Mouse (Mus musculus): Measurements from ENCODE around the gene Chn1. TPM values are rescaled to one million over a fixed set of nuclear protein-coding genes. Genes with fewer than 3 reads are reported as not detected.

Chn1 gene
- polyA plus RNA-seq, 1 experiment, result 1.7 TPM

- Histone ChIP-seq H3K4me3 (ENCODE audit: low read depth, low read length) (no peak overlapping the region), H3K27ac (ENCODE audit: insufficient read depth, low read depth, low read length) (no peak overlapping the region), H3K27me3 (ENCODE audit: control insufficient read depth, insufficient read depth, low read length) (no peaks in the 10 kb centered on the region), H3K36me3 (ENCODE audit: control insufficient read depth, insufficient read depth, low read length) (no peaks in the 10 kb centered on the region), H3K4me1 (ENCODE audit: control insufficient read depth, insufficient read depth, insufficient read length, low read length) (no peaks in the 10 kb centered on the region)
- TF ChIP-seq CTCF (IDR thresholded peaks at IDR 0.05; ENCODE audit: extremely low read depth, insufficient read length, insufficient replicate concordance, low read depth, low read length) (no peak), POLR2A (IDR thresholded peaks at IDR 0.05; ENCODE audit: low read depth, low read length) (no peak)
- 83% methylated on average over 6 of the region's 6 CpGs for WGBS
Observed at GRCm38 (mm10) chr2:73637688-73638087, 137.5 kb downstream of the Chn1 start.

- no peaks in the 10 kb centered on the region for H3K27me3 ChIP-seq (ENCODE audit: control insufficient read depth, insufficient read depth, low read length)
- no peaks in the 10 kb centered on the region for H3K4me1 ChIP-seq (ENCODE audit: control insufficient read depth, insufficient read depth, insufficient read length, low read length)
- TF ChIP-seq CTCF (IDR thresholded peaks at IDR 0.05; ENCODE audit: extremely low read depth, insufficient read length, insufficient replicate concordance, low read depth, low read length) (no peak), POLR2A (IDR thresholded peaks at IDR 0.05; ENCODE audit: low read depth, low read length) (no peak)
- 63% methylated on average over 3 of the region's 3 CpGs for WGBS
- H3K27ac ChIP-seq (ENCODE audit: insufficient read depth, low read depth, low read length), result no peak overlapping the region
- no peak overlapping the region for H3K4me3 ChIP-seq (ENCODE audit: low read depth, low read length)
- H3K36me3 ChIP-seq (ENCODE audit: control insufficient read depth, insufficient read depth, low read length), result no peaks in the 10 kb centered on the region
Observed at GRCm38 (mm10) chr2:73636387-73636786, 138.8 kb downstream of the Chn1 start.

GRCm38 (mm10) chr2:73631816-73632215 is 143.3 kb downstream of the Chn1 start:
- no peaks in the 10 kb centered on the region for H3K27me3 ChIP-seq (ENCODE audit: control insufficient read depth, insufficient read depth, low read length)
- TF ChIP-seq CTCF (IDR thresholded peaks at IDR 0.05; ENCODE audit: extremely low read depth, insufficient read length, insufficient replicate concordance, low read depth, low read length), result no peak
- no peak for TF ChIP-seq POLR2A (IDR thresholded peaks at IDR 0.05; ENCODE audit: low read depth, low read length)
- H3K36me3 ChIP-seq (ENCODE audit: control insufficient read depth, insufficient read depth, low read length), result no peaks in the 10 kb centered on the region
- 90% methylated on average over 7 of the region's 7 CpGs for WGBS
- no peak overlapping the region for H3K4me3 ChIP-seq (ENCODE audit: low read depth, low read length)
- H3K4me1 ChIP-seq (ENCODE audit: control insufficient read depth, insufficient read depth, insufficient read length, low read length), result no peaks in the 10 kb centered on the region
- no peak overlapping the region for H3K27ac ChIP-seq (ENCODE audit: insufficient read depth, low read depth, low read length)

- 80% methylated on average over 4 of the region's 4 CpGs for WGBS
- no peak for TF ChIP-seq CTCF (IDR thresholded peaks at IDR 0.05; ENCODE audit: extremely low read depth, insufficient read length, insufficient replicate concordance, low read depth, low read length)
- no peak for TF ChIP-seq POLR2A (IDR thresholded peaks at IDR 0.05; ENCODE audit: low read depth, low read length)
- Histone ChIP-seq H3K27ac (ENCODE audit: insufficient read depth, low read depth, low read length) (no peak overlapping the region), H3K27me3 (ENCODE audit: control insufficient read depth, insufficient read depth, low read length) (no peaks in the 10 kb centered on the region), H3K36me3 (ENCODE audit: control insufficient read depth, insufficient read depth, low read length) (no peaks in the 10 kb centered on the region), H3K4me1 (ENCODE audit: control insufficient read depth, insufficient read depth, insufficient read length, low read length) (peaks cover 11% of the 10 kb centered on the region; the same call in 1 of the 2 replicates), H3K4me3 (ENCODE audit: low read depth, low read length) (no peak overlapping the region)
Observed at GRCm38 (mm10) chr2:73618486-73619052, 156.6 kb downstream of the Chn1 start.

- Histone ChIP-seq H3K36me3 (ENCODE audit: control insufficient read depth, insufficient read depth, low read length) (no peaks in the 10 kb centered on the region), H3K27ac (ENCODE audit: insufficient read depth, low read depth, low read length) (no peak overlapping the region), H3K4me3 (ENCODE audit: low read depth, low read length) (no peak overlapping the region), H3K4me1 (ENCODE audit: control insufficient read depth, insufficient read depth, insufficient read length, low read length) (peaks cover 11% of the 10 kb centered on the region; the same call in 1 of the 2 replicates), H3K27me3 (ENCODE audit: control insufficient read depth, insufficient read depth, low read length) (no peaks in the 10 kb centered on the region)
- no peak for TF ChIP-seq POLR2A (IDR thresholded peaks at IDR 0.05; ENCODE audit: low read depth, low read length)
- TF ChIP-seq CTCF (IDR thresholded peaks at IDR 0.05; ENCODE audit: extremely low read depth, insufficient read length, insufficient replicate concordance, low read depth, low read length), result no peak
- WGBS, result 59% methylated on average over 17 of the region's 17 CpGs
Observed at GRCm38 (mm10) chr2:73616434-73617057, 158.6 kb downstream of the Chn1 start.

GRCm38 (mm10) chr2:73615456-73615855 is 159.7 kb downstream of the Chn1 start:
- Histone ChIP-seq H3K36me3 (ENCODE audit: control insufficient read depth, insufficient read depth, low read length) (no peaks in the 10 kb centered on the region), H3K4me3 (ENCODE audit: low read depth, low read length) (no peak overlapping the region), H3K27me3 (ENCODE audit: control insufficient read depth, insufficient read depth, low read length) (no peaks in the 10 kb centered on the region), H3K4me1 (ENCODE audit: control insufficient read depth, insufficient read depth, insufficient read length, low read length) (peaks cover 11% of the 10 kb centered on the region; the same call in 1 of the 2 replicates), H3K27ac (ENCODE audit: insufficient read depth, low read depth, low read length) (no peak overlapping the region)
- no peak for TF ChIP-seq POLR2A (IDR thresholded peaks at IDR 0.05; ENCODE audit: low read depth, low read length)
- no peak for TF ChIP-seq CTCF (IDR thresholded peaks at IDR 0.05; ENCODE audit: extremely low read depth, insufficient read length, insufficient replicate concordance, low read depth, low read length)
- 93% methylated on average over 5 of the region's 5 CpGs for WGBS

- no peak for TF ChIP-seq CTCF (IDR thresholded peaks at IDR 0.05; ENCODE audit: extremely low read depth, insufficient read length, insufficient replicate concordance, low read depth, low read length)
- TF ChIP-seq POLR2A (IDR thresholded peaks at IDR 0.05; ENCODE audit: low read depth, low read length), result no peak
- 95% methylated on average over 8 of the region's 8 CpGs for WGBS
- Histone ChIP-seq H3K4me3 (ENCODE audit: low read depth, low read length) (no peak overlapping the region), H3K27me3 (ENCODE audit: control insufficient read depth, insufficient read depth, low read length) (no peaks in the 10 kb centered on the region), H3K36me3 (ENCODE audit: control insufficient read depth, insufficient read depth, low read length) (no peaks in the 10 kb centered on the region), H3K4me1 (ENCODE audit: control insufficient read depth, insufficient read depth, insufficient read length, low read length) (peaks cover 11% of the 10 kb centered on the region; the same call in 1 of the 2 replicates), H3K27ac (ENCODE audit: insufficient read depth, low read depth, low read length) (no peak overlapping the region)
Observed at GRCm38 (mm10) chr2:73614303-73614702, 160.8 kb downstream of the Chn1 start.
